Mouse (Mus musculus) cortical plate, adult 2 months (tissue): ENCODE measurements around the gene Spop.

Experiments used
- CTCF ChIP-seq: fragments of 200-500 bp; IDR thresholded peaks from 2 replicates; pipeline ENCODE4 v1.5.1; 2011; ENCODE audit warnings: mild to moderate bottlenecking, control low read depth, low read length; ENCODE audit not compliant: insufficient read depth; ENCODE audit errors: extremely low read depth
- POLR2A ChIP-seq: fragments of 200-500 bp; IDR thresholded peaks from 2 replicates; pipeline ENCODE4 v1.6.1; 2011; ENCODE audit warnings: mild to moderate bottlenecking, low read length, control low read depth; ENCODE audit not compliant: insufficient read depth; ENCODE audit errors: extremely low read depth

- TF ChIP-seq CTCF (no peak), POLR2A (no peak)
Observed at GRCm38 (mm10) chr11:95402658-95403101, 11.2 kb upstream of the Spop start.
